Mouse (Mus musculus) C3H10T1/2 (cell line): ENCODE measurements around the gene Caskin2. TPM values are rescaled to one million over a fixed set of nuclear protein-coding genes. Genes with fewer than 3 reads are reported as not detected.

Experiments used
- polyA plus RNA-seq, 2 experiments: library from polyadenylated mRNA; unstranded; fragments of >200 nt; fragmentation: generic; extraction: Trizol; gene quantifications; one replicate each; pipeline ENCODE4 v1.2.1; 2012; ENCODE audit warnings: missing spikeins in 2 of 2

The Caskin2 gene
- polyA plus RNA-seq: 10 to 100 TPM in 1 of 2 experiments, 1 to 10 TPM in 1; 6.7 to 23.7 TPM

DNA sequence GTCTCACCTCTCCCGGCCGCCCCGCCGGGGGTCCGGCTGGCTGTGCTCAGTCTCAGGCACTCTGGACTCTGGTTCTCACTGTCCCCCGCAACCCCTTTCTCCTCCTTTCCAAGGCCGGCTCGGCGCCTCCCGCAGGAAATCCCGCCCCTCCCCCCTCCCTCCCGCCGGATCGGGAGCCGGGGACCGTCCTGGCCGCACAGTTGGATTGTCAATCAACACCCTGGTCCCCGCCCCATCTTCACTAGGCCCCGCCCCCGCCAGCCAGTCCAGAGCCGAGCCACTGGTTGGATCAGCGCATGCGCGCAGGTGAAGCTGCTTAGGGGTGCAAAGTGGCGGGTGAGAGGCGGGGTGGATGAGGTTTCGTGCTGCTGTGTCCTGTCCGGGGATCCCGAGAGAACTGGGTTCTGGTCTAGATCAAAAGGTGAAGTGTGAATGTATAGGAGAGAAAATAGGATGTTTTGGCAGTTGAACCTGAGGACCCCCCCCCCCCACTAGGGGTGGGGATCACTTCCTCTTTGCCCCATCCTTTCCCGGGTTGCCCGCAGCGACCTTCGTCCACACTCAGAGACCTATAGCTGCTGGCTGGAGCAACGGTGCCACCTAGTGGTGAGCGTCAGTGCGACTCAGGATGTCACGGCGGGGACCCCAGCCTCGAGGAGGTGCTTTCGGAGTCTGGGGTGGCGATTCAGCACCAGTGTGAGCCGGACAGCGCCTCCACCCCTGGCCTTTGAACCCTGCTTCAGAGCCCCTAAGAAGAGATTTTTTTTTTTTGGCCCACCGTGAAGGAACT lies at the start of gene Caskin2:
Gene Caskin2, minus strand, starts transcription at position 133 of the 790 bp plus-strand sequence.

DNA sequence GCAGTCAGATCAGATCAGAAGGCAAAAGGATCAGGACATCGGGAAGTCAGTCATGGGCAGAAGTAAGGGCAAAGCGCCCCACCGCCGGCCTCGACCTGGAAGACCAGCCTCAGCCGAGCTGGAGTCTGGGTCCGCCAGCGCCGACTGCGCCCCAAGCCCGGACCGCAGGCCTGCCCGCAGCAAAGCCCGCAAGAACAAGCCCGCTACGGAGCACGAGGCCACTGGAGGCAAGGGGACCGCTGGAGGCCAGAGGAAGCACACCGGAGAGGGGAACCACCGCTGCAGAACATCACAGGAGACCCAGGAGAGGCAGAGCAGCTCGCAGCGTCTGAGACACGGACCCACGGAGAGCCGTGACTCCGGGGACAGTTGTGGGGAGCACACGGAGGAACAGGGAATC lies 44.9 kb upstream of the Caskin2 start, which contains the start of gene Myo15b:
Gene Myo15b, plus strand, starts transcription at position 53 of the 400 bp plus-strand sequence.

DNA sequence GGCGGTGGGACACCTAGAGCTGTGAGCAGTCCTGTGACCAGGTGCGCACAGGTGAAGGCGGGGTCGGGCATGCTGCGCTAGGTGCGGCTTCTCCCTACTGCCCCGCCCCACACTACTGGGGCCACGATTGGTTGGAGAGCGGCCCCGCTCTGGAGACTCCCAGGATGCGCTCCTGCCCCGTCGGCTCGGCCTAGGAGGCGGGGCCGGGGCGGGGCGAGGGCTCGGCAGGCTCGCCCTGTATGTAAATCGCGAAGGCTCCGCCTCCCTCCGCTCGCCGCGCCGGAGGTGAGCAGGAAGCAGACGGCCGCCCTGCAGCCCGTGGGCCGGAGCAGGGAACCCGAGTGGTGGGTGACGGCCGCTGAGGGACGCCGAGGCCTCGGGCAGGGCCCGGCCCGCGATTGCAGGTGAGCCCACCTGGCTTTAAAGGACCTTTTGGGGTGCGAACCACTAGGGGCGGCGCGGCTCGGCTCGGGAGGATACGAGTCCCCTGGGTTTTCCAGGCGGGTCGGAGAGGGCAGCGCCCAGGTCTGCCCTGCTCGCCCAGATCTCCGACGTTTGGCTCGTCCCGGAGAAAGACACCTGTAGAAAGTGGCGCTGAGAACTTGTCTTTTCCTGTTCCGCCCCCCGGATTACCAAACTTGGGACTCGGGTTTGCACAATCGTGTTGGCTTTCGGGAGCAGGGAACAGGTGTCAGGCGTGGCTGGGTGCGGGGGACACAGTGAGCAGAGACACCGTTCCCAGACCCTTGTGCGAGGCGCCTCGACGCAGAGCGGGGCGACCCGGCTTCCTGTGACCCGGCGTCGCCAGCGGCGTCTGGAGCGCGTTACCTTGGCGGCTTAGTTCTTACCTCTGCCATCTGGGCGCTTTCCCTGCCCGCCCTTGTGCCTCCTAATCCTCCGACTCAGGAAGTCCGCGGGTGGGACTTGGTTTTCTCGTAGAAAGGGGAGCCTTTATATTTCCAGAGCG lies 10.6 kb upstream of the Caskin2 start, which contains the start of gene Llgl2:
Gene Llgl2, plus strand, starts transcription at position 276 of the 967 bp plus-strand sequence.

DNA sequence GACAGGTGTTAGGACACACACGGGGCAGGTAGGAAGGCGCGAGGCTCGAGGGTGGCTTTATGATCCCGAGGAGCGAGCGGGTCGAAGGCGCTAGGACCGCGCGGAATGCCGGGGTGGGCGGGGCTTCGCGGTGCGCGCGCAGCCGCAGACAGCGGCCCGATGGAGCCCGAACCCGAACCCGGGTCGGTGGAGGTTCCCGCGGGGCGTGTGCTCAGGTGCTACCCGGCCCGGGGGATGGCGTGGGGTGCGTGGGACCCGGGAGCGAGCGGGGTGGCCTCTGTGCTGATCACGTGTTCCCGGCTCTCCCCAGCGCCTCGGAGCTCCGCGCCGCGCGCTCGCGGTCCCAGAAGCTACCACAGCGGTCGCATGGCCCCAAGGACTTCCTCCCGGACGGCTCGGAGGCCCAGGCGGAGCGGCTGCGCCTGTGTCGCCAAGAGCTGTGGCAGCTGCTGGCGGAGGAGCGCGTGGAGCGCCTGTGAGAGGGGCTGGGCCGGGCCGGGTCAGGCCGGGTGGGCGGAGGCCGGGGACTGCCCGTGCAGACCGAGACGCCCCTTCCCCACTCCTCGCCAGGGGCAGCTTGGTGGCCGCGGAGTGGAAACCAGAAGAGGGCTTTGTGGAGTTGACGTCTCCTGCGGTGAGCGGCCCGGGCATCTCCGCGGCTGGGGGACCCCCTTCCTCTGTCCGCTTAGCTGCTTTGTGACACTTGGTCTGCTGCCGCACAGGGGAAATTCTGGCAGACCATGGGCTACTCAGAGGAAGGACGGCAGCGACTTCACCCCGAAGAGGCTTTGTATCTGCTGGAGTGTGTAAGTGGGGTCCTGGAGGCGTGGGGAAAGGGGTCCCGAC lies 1.4 kb upstream of the Caskin2 start, which contains the start of gene Tsen54:
Gene Tsen54, plus strand, starts transcription at position 120 of the 846 bp plus-strand sequence.

DNA sequence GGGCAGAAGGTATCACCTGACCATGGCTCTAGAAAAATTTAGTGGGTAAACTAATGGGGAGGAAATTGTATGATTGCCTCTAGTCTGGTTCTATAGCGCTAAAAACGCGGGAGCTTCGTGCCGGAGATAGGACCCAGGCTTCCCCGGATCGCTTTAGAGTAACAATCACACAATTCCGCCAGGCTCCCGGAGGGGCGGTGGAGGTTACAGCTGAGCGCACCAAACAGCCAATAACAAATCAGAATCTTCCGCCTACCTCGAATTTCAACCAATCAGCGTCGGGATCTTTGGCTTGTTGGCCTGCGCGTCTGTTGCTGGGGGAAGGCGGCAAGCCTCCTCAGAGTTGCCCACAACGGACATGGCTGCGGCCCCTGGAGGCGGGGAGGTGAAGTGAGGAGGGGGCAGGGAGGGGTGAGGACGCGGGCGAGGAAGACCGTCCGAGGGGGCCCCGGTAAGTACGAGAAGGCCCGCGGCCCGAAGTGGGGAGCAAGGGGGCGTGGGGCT lies 48.3 kb downstream of the Caskin2 start, which contains the start of gene Tmem94:
Gene Tmem94, plus strand, starts transcription at position 331 of the 504 bp plus-strand sequence.

Other genes starting within 250 kb of the Caskin2 start
- 100 to 1,000 TPM in 1 of 2 experiments, 10 to 100 TPM in 1; 90.3 to 107 TPM for gene Nup85, start 249.2 kb downstream of the Caskin2 start, polyA plus RNA-seq
- 100 to 1,000 TPM in 1 of 2 experiments, 10 to 100 TPM in 1; 71.5 to 141 TPM for gene Mrps7, start 209.7 kb downstream of the Caskin2 start, polyA plus RNA-seq
- 10 to 100 TPM in 1 of 2 experiments, 1 to 10 TPM in 1; 6.0 to 15.0 TPM for gene Gga3, start 209.6 kb downstream of the Caskin2 start, polyA plus RNA-seq
- gene Mif4gd, start 200.7 kb downstream of the Caskin2 start, polyA plus RNA-seq: 10 to 100 TPM; 13.3 to 37.6 TPM
- 10 to 100 TPM; 13.5 to 18.8 TPM for gene Slc25a19, start 185.3 kb downstream of the Caskin2 start, polyA plus RNA-seq
- gene Grb2, start 105.0 kb downstream of the Caskin2 start, polyA plus RNA-seq: 10 to 100 TPM; 26.7 to 56.0 TPM
- gene Tmem94, start 48.2 kb downstream of the Caskin2 start, polyA plus RNA-seq: 10 to 100 TPM in 1 of 2 experiments, 1 to 10 TPM in 1; 9.5 to 37.3 TPM
- gene Tsen54, start 1.1 kb upstream of the Caskin2 start, polyA plus RNA-seq: 10 to 100 TPM; 29.4 to 37.0 TPM
- 1 to 10 TPM; 2.5 to 5.7 TPM for gene Llgl2, start 10.4 kb upstream of the Caskin2 start, polyA plus RNA-seq
- gene Myo15b, start 44.8 kb upstream of the Caskin2 start, polyA plus RNA-seq: under 1 TPM in 1 of 2 experiments, not detected in 1; 0.01 TPM
- 1 to 10 TPM in 1 of 2 experiments, under 1 TPM in 1; 0.22 to 3.3 TPM for gene Smim5, start 86.3 kb upstream of the Caskin2 start, polyA plus RNA-seq
- under 1 TPM in 1 of 2 experiments, not detected in 1; 0.59 TPM for gene Smim6, start 98.4 kb upstream of the Caskin2 start, polyA plus RNA-seq
- 10 to 100 TPM; 45.5 to 82.8 TPM for gene Sap30bp, start 119.6 kb upstream of the Caskin2 start, polyA plus RNA-seq
- 10 to 100 TPM in 1 of 2 experiments, 1 to 10 TPM in 1; 8.6 to 17.7 TPM for gene Recql5, start 119.8 kb upstream of the Caskin2 start, polyA plus RNA-seq
- gene Itgb4, start 161.1 kb upstream of the Caskin2 start, polyA plus RNA-seq: 1 to 10 TPM in 1 of 2 experiments, under 1 TPM in 1; 0.50 to 5.1 TPM
- 100 to 1,000 TPM; 149 to 512 TPM for gene Galk1, start 199.1 kb upstream of the Caskin2 start, polyA plus RNA-seq
- gene H3f3b, start 214.3 kb upstream of the Caskin2 start, polyA plus RNA-seq: 1,000 to 10,000 TPM in 1 of 2 experiments, 100 to 1,000 TPM in 1; 518 to 1,136 TPM
- 10 to 100 TPM in 1 of 2 experiments, 1 to 10 TPM in 1; 8.4 to 34.8 TPM for gene Unk, start 216.7 kb upstream of the Caskin2 start, polyA plus RNA-seq